Mouse (Mus musculus) thymus, adult 18-20 months (tissue): Measurements from ENCODE around the gene Fcmr.

Experiments used
- DNase-seq, 2 experiments: peaks; one replicate each; pipeline ENCODE4 v3.0.0; 2022; ENCODE audit warnings: mixed read lengths in 2 of 2

Fcmr gene

GRCm38 (mm10) chr1:130865541-130866221, at the start of gene Fcmr:
Fcmr (plus strand) TSS chr1:130865669.
- DNase-seq = no peak

GRCm38 (mm10) chr1:130819737-130820136, 45.7 kb upstream of the Fcmr start:
- no peak for DNase-seq

GRCm38 (mm10) chr1:130820316-130821148, 44.9 kb upstream of the Fcmr start:
- no peak for DNase-seq

- DNase-seq = no peak
Measured at GRCm38 (mm10) chr1:130821149-130821471, 44.4 kb upstream of the Fcmr start.

GRCm38 (mm10) chr1:130821911-130822625, 43.4 kb upstream of the Fcmr start:
- no peak for DNase-seq

- no peak for DNase-seq
Measured at GRCm38 (mm10) chr1:130826448-130826847, 39.0 kb upstream of the Fcmr start, which contains the start of gene Pigr. Pigr (plus strand) TSS chr1:130826684.

- no peak for DNase-seq
Measured at GRCm38 (mm10) chr1:130828656-130829055, 36.8 kb upstream of the Fcmr start.

- no peak for DNase-seq
Measured at GRCm38 (mm10) chr1:130829906-130830830, 35.3 kb upstream of the Fcmr start.

- DNase-seq = no peak
Measured at GRCm38 (mm10) chr1:130832230-130833149, 33.0 kb upstream of the Fcmr start.

- DNase-seq = no peak
Measured at GRCm38 (mm10) chr1:130835161-130835936, 30.1 kb upstream of the Fcmr start.

GRCm38 (mm10) chr1:130838288-130838687, 27.2 kb upstream of the Fcmr start:
- peak in 1 of 2 experiments; percentile 29 for DNase-seq

- no peak for DNase-seq
Measured at GRCm38 (mm10) chr1:130840599-130841379, 24.7 kb upstream of the Fcmr start.

GRCm38 (mm10) chr1:130841621-130842020, 23.8 kb upstream of the Fcmr start:
- no peak for DNase-seq

GRCm38 (mm10) chr1:130844516-130844915, 21.0 kb upstream of the Fcmr start:
- no peak for DNase-seq

GRCm38 (mm10) chr1:130849530-130850214, 15.8 kb upstream of the Fcmr start:
- DNase-seq = no peak

GRCm38 (mm10) chr1:130850405-130850804, 15.1 kb upstream of the Fcmr start:
- DNase-seq = peak in 1 of 2 experiments; percentile 13

- no peak for DNase-seq
Measured at GRCm38 (mm10) chr1:130854819-130855218, 10.7 kb upstream of the Fcmr start.

GRCm38 (mm10) chr1:130855723-130856122, 9.7 kb upstream of the Fcmr start:
- DNase-seq = no peak

GRCm38 (mm10) chr1:130857456-130857855, 8.0 kb upstream of the Fcmr start:
- DNase-seq = no peak
